Mouse (Mus musculus) urinary bladder, postnatal 36 days (tissue): Measurements from ENCODE around the gene Slc35a3.
"Not testable (repeated sequence)": the region's sequence is repeated elsewhere in the genome, so short reads cannot be mapped to it uniquely, and the experiment has no call there.

ENCODE experiments used
- DNase-seq, 2 experiments: peaks; one replicate each; pipeline ENCODE4 v3.0.0; 2022; ENCODE audit warnings: low spot score in 2 of 2, mixed read lengths in 1 of 2

Gene Slc35a3

GRCm38 (mm10) chr3:116712436-116712881, at the start of gene Slc35a3:
Slc35a3 (minus strand) TSS chr3:116712831.
- no peak for DNase-seq

- no peak for DNase-seq
These were observed 40.2 kb upstream of the Slc35a3 start for GRCm38 (mm10) chr3:116752818-116753217.

- peak in 1 of 2 experiments; percentile 36 for DNase-seq
These were observed 38.7 kb upstream of the Slc35a3 start for GRCm38 (mm10) chr3:116751191-116751860.

- peak in 1 of 2 experiments; percentile 11 for DNase-seq
These were observed 36.0 kb upstream of the Slc35a3 start for GRCm38 (mm10) chr3:116748391-116749170.

- not testable (repeated sequence) for DNase-seq
These were observed 35.0 kb upstream of the Slc35a3 start for GRCm38 (mm10) chr3:116747648-116748047.

GRCm38 (mm10) chr3:116740963-116741362, 28.3 kb upstream of the Slc35a3 start:
- DNase-seq, result no peak

GRCm38 (mm10) chr3:116740106-116740505, 27.5 kb upstream of the Slc35a3 start:
- no peak for DNase-seq

GRCm38 (mm10) chr3:116737326-116737731, 24.7 kb upstream of the Slc35a3 start:
- DNase-seq, result peak in 1 of 2 experiments; percentile 61

- DNase-seq, result no peak
These were observed 17.0 kb upstream of the Slc35a3 start for GRCm38 (mm10) chr3:116729483-116730174.

GRCm38 (mm10) chr3:116726807-116727206, 14.2 kb upstream of the Slc35a3 start:
- no peak for DNase-seq

- DNase-seq, result no peak
These were observed 11.2 kb upstream of the Slc35a3 start for GRCm38 (mm10) chr3:116723496-116724481.

- DNase-seq, result no peak
These were observed 10.3 kb upstream of the Slc35a3 start for GRCm38 (mm10) chr3:116722980-116723379.

- no peak for DNase-seq
These were observed 6.3 kb upstream of the Slc35a3 start for GRCm38 (mm10) chr3:116718951-116719350.

- no peak for DNase-seq
These were observed 400 bp upstream of the Slc35a3 start for GRCm38 (mm10) chr3:116713031-116713430.

GRCm38 (mm10) chr3:116711624-116712435, 801 bp downstream of the Slc35a3 start:
- peak; percentile 77 to 81 for DNase-seq

- DNase-seq, result no peak
These were observed 1.7 kb downstream of the Slc35a3 start for GRCm38 (mm10) chr3:116710941-116711340.

- DNase-seq, result no peak
These were observed 6.9 kb downstream of the Slc35a3 start for GRCm38 (mm10) chr3:116705637-116706204.

GRCm38 (mm10) chr3:116703835-116704234, 8.8 kb downstream of the Slc35a3 start:
- no peak for DNase-seq

- no peak for DNase-seq
These were observed 9.9 kb downstream of the Slc35a3 start for GRCm38 (mm10) chr3:116702647-116703272.
